Mouse (Mus musculus): ENCODE measurements around the gene Fras1.
A peak's percentile ranks its signal among the peaks of the same experiment; 100 is the strongest.

The Fras1 gene

DNA sequence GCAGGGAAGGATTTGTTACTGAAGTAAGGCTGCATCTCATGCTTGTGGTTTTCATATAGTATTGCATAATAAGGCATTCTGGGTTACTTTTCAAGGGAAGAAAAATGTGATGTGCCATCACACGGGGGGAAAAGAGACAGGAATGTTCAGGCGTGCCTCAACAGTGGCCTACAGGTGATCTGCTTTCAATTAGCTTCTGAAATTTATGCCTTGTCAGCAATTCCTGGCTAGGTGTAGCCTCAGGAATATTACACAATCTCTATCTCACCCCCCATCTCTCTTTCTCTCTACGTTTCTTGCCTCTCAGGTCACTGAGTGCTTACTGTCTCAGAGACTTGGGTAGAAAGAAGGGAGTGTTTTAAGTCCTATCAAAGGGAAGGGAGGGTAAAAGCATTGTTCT, 204.9 kb downstream of the Fras1 start:
- no peak for DNase-seq (ENCODE audit: low spot score)

GRCm38 (mm10) chr5:96579938-96580337, 206.2 kb downstream of the Fras1 start:
- no peak for DNase-seq (ENCODE audit: low spot score)

GRCm38 (mm10) chr5:96584730-96585129, 211.0 kb downstream of the Fras1 start:
- peak; percentile 15 for DNase-seq (ENCODE audit: low spot score)

DNA sequence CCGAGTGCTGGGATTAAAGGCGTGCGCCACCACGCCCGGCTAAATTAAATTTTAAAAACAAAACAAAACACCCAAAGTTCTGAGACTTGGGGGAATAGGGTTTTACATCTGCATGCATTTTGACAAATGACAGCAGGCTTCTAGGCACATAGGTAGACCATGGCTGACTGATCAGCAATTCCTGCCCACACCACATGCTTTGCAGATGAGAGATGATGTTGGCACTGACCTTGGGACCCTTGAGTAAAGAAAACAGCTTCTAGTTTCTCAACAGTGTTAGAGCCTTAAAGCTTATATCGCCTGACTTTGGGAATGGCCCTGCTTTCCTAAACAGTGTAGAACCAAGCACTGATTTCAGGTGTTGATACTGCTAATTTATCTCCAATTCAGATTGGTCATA, 216.9 kb downstream of the Fras1 start:
- no peak for DNase-seq (ENCODE audit: low spot score)

- no peak for DNase-seq (ENCODE audit: low spot score)
Observed at GRCm38 (mm10) chr5:96595793-96596192, 222.0 kb downstream of the Fras1 start.

DNA sequence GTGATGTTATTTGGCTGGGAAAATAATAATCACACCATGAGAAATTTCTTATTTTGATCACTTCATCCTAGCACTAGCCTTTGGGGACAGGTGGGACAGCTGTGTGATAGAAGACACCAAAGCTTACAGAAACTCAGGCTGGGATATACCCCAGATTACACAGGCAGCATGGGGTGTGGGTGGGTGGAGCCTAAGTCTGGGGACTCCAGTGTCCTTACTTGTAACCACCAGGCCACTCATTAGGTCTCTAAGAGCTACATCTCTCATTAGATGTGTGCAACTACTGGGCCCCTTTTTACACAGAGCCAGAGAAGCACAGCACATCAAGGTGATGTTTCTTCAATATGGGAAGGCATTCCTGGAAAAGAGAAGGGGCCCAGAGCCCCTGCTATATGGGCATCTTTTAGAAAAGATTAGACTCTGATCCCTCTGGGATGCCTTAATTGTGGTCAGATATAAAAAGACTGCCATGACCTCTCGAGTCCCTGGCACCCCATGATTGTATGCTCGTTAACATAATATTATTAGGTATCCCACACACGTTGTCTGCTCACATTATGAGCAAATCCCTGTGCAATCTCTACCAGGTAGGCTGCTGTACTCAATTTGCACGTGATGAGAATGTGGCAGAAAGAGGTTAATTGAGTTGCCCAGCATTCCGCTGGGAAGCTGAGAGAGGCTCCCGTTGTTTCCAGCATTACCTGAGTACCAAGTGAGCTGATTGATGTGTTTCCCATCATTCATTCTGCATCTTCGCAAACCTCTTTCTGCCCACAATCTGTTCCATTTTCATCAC, 230.4 kb downstream of the Fras1 start:
- DNase-seq (ENCODE audit: low spot score): no peak

DNA sequence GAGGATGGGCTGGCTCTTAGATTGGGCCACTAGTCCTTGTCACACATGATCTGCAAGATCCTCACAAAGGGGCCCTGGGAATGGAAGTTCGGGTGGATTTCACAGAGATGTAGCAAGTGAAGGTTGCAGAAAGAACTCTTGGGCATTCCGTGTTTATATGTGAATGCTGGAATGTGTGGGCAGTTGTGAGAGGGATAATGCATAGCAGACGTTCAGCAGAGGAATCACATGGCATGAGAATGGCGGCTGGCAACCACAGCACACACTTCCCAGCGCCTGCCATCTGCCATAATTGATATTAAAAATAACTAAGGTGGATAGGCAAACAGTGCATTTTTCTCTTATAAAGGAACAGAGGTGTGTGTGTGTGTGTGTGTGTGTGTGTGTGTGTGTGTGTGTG, 234.3 kb downstream of the Fras1 start:
- no peak for DNase-seq (ENCODE audit: low spot score)

DNA sequence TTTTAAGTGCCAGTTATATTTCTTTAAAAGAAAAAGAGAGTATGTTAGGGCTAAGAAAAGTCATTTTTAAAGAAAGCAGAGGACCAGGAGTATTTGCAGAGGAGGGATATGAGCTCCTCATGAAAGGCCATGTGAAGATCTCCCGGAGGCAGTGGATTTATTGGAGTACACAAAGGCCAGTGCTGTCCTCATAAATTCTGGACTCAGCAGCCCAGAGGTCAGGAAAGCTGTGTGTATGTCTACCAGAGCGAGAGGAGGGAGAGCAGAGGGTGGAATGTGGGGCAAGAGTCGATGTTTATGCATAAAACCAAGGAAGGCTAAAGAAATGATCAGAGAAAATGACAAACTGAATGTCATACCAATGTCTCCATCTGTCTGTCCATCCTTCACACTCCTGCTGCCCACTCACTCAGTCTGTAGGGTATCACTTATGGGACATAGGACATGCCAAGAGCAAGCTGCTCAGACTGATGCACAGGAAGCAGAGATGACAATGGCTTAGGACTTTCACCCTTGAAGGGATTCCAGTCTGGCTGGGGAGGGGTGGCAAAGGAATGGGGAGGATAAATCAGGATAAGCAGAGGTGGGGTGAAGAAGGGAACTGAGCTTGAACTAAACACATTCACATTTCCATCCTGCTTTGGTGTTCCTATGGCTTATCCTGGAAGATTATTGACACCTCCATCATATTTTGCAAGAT, 235.0 kb downstream of the Fras1 start:
- DNase-seq (ENCODE audit: low spot score): no peak

- no peak for DNase-seq (ENCODE audit: low spot score)
Observed at GRCm38 (mm10) chr5:96612077-96612476, 238.3 kb downstream of the Fras1 start.

- no peak for DNase-seq (ENCODE audit: low spot score)
Observed at GRCm38 (mm10) chr5:96616954-96617646, 243.3 kb downstream of the Fras1 start.

DNA sequence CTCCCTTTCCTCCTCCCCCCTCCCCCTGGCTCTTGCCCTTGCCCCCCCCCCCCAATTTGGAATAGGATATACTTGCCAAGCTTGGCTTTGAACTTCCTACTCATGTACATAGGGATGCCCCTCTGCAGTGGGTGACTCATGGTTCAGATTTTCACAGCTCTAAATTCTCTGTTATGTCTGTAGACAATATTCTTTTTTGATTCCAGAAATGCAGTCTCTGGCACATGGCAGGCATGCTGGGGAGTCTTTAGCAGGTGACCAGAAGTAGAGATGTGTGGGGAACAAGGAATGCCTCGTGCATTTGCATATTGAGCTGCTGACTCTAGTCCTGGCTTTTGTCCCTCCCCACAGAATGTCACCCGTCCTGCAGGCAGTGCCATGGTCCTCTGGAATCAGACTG, 244.3 kb downstream of the Fras1 start:
- no peak for DNase-seq (ENCODE audit: low spot score)

GRCm38 (mm10) chr5:96620209-96620608, 246.5 kb downstream of the Fras1 start:
- DNase-seq (ENCODE audit: low spot score): no peak

GRCm38 (mm10) chr5:96620618-96621017, 246.9 kb downstream of the Fras1 start:
- no peak for DNase-seq (ENCODE audit: low spot score)

DNA sequence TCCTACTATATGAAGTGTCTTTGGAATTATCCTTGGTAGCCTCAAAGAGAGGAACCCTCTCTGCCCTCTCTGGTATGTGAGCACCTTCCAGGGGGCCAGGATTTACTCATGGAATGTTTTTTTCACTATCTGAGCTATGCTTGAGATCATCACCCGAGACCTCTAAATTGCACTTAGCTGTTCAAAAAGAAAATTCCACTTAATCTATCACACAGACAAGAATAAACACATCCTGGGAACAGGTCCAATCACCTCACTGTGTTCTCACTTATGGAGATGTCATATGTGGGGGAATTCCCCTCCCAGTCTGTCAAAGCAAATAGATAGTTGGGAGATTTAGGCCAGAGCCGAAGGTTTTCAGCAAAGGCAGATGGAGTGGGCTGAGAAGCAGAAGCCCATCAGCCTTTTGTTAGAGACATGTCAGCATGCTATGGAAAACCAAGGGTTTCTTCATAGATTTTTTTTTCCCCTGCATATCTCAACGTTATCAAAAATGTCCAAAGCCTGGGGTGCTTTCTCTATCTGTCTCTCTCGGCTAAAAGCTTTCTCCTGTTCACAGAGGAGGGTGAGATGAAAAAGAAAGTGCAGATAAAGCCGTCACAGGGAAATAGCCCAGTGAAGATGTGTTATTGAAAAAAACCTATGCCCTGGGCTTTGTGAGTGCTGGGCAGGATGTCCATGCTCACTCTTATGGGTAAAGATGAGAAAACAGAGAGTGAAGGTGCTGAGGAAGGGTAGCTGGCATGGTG, 249.0 kb downstream of the Fras1 start:
- no peak for DNase-seq (ENCODE audit: low spot score)

- no peak for DNase-seq (ENCODE audit: low spot score)
Observed at GRCm38 (mm10) chr5:96629851-96630250, 256.1 kb downstream of the Fras1 start.

DNA sequence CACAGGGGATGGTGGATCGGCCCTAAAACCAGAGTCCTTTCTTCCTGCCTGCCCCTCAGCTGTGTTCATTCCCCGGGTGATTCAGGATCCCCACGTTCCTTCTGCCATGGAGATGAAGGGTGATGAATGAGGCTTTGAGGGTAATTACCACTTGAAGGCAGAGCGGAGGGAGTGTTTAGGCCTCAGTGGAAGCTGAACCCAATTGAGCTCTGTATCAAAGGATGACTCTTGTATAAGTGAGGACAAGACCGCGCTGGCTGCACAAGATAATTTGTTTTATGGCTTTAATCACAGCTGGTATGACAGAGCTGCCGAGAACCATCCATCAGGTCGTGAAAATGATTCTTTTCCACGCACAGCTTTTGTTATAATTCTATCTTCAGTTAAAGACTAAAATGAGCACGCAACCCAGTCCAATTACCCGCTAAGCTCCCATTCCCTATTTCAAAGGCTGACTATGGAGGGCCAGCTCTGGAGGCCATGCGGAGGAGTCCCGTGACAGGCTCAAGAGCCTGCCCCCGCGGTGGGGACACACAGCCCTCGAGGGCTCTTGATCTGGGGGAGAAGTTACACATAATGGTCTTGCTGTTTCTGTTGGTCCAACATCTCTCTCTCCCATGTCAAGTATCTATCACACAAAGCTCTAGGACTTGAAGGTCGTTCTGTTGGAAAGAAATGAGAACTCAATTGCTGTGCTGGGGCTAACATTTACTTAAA, 261.5 kb downstream of the Fras1 start:
- DNase-seq (ENCODE audit: low spot score): no peak

DNA sequence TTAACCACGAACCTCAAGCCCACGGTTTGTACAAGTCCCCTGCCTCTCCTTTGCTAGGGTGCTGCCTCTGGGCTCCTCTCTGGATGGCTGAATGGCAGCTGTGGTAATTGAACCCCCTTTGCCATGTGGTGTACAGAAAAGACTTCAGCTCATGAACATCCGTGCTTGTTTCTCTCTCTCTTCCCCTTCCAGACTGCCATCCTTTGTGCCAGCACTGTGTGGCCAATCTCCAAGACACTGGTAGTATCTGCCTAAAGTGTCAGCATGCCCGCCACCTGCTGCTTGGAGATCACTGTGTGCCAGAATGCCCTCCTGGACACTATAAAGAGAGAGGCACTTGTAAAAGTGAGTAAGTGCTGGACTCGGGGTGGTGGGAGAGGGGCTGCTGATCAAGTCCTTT, 262.1 kb downstream of the Fras1 start:
- no peak for DNase-seq (ENCODE audit: low spot score)

DNA sequence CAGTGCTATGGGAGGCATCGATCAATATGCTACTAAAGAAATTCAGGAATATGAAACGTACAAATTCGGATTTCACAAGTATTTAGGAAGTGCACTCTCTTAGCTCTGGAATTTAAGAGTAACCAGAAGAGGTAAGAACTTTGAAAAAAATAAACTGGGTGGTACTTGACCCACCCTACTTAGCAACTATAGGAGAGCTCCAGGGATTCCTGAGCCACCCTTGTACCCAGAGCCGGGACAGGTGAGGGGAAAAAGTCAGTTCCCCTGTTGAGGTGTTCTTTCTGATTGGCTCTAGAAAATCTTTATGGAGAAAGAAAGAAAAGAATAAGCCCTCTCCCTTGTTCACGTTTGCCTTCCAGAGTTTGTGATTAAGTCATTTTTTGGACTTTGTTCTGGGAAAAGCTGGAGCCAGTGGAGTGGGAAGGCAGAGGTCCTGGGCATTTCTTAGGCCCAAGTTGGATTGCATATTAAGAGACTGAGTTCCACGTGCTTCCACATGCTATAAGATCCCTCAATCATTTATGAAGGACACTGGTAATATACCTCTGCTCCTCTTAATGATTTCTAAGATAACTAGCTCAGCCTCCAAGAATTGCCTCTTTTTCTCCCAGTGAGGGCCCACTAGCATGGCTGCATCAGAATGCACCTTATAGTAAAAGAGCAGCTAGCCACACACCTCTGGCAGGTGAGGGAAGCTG, 265.6 kb downstream of the Fras1 start:
- DNase-seq (ENCODE audit: low spot score): no peak

GRCm38 (mm10) chr5:96641297-96641696, 267.5 kb downstream of the Fras1 start:
- no peak for DNase-seq (ENCODE audit: low spot score)

DNA sequence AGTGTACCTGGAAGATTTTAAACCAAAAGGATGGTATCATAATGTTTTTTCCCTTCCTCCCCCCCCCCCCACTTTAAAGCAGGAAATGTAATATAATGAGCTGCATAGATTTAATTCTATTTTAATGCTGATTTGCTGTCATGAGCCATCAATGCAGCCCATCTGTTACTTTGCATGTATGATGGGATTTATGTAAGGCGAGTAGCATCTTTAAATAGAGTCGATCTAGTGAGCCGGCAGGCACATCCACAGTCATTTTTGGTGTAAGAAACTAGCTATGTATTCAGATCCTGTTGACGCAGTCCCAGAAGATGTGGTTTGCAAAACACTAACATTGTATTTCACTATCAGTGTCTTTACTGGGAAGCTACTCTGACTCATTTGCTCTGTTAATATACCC, 301.9 kb downstream of the Fras1 start:
- DNase-seq (ENCODE audit: low spot score): no peak

DNA sequence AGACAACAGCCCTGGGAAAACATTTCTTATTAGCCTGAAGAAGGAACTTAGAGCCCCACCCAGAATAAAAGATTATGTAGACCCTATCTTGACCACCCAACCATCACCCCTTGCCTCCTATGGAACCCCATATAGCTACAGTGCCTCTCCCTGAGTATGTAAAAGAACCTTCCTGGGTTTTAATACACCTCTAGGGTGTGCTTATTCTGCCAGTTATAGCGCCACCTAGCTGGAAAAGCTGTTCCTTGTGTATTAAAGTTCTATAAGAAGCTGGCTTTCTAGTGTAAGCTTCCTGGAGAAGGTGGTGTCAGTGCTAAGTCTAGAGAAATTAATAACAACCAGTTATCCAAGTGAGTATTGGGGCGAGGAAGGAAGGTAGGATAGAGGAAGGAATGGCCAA, 303.7 kb downstream of the Fras1 start:
- DNase-seq (ENCODE audit: low spot score): peak; percentile 64
